Mouse (Mus musculus): ENCODE data around the gene Kdm4c.

DNA sequence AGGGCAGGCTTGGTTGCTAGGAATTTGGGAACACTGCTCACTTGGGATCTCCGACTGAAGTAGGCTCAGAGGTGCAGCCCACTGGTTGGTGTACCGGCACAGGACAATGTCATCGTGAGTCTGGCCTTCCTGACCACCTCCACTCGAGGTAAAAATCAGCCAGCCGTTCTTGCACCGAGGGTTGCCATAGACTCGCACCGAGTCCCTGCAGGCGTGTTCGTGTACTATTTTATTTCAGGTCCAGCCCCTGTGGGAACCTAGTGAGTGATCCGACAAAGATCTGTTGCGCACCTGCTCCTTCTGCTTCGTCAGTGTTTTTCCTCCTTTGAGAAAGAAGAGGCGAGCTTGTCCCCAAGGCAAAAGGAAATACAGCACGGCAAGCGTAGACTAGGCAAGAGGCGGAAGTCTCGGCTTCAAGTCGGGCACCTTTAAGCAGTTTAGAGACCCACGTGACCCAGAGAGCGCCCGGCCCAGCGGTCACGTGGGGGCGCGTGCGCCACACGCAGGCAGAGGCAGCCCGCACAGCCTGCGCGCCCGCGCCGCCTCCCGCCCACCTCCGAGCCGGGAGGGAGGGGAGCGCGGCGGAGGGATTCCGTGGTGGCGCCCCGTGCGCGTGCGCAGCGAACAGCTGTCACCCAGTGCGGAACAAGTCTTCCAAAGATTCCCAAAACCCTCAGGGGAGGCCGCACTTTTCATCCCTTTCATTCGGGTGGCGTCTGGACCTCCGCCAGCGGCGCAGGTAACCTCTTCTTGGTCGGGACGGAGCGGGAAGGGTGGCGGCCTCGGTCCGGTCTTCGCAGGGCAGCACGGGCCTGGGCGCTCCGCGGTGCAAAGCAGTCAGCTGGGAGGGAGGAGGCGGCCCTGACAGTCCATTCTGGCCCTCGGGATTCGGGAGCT, 9.3 kb downstream of the Kdm4c start:
- TF ChIP-seq CHD2 (IDR thresholded peaks at IDR 0.05; ENCODE audit: low read depth, low read length) (no peak), HCFC1 (IDR thresholded peaks at IDR 0.05; ENCODE audit: borderline replicate concordance, insufficient read depth, low read length) (peak; percentile 73), MAFK (IDR thresholded peaks at IDR 0.05; ENCODE audit: insufficient read depth, low read depth, low read length) (0 out of 2 replicates have a peak, but pooled peaks have one; percentile 21)
